Mouse (Mus musculus) hindbrain, embryonic 12.5 days (tissue): ENCODE measurements at regions not wholly inside any gene's neighbourhood (a gene's known extent, or its start where the extent isn't known, plus 50 kb on each side); places are given as distances from the start of the nearest gene placed in this dataset.

Source experiments
- ATAC-seq: fragments of 200-750 bp; cut with Nextera tagmentation; 2 replicates; pipeline ENCODE4 v1.8.0; 2017; ENCODE audit warnings: moderate TSS enrichment; ENCODE audit not compliant: low FRiP score
- H3K27ac ChIP-seq: fragments of 300-500 bp; sonication (generic); 2 replicates; pipeline ENCODE4 v1.5.1; 2016; ENCODE audit warnings: mild to moderate bottlenecking
- H3K27me3 ChIP-seq: fragments of 300-500 bp; sonication (generic); 2 replicates; pipeline ENCODE4 v1.6.1; 2016; ENCODE audit warnings: mild to moderate bottlenecking
- H3K36me3 ChIP-seq: fragments of 300-500 bp; sonication (generic); 2 replicates; pipeline ENCODE4 v1.6.1; 2016; ENCODE audit warnings: mild to moderate bottlenecking
- H3K4me1 ChIP-seq: fragments of 300-500 bp; sonication (generic); 2 replicates; pipeline ENCODE4 v1.6.1; 2016
- H3K4me2 ChIP-seq: fragments of 300-500 bp; sonication (generic); replicated peaks from 2 replicates; pipeline ENCODE4 v1.6.1; 2016; ENCODE audit warnings: mild to moderate bottlenecking
- H3K4me3 ChIP-seq: fragments of 300-500 bp; sonication (generic); 2 replicates; pipeline ENCODE4 v1.5.1; 2016; ENCODE audit warnings: mild to moderate bottlenecking
- H3K9ac ChIP-seq: fragments of 300-500 bp; sonication (generic); 2 replicates; pipeline ENCODE4 v1.6.1; 2016; ENCODE audit warnings: mild to moderate bottlenecking, moderate library complexity
- H3K9me3 ChIP-seq: fragments of 300-500 bp; sonication (generic); replicated peaks from 2 replicates; pipeline ENCODE4 v1.6.1; 2016; ENCODE audit warnings: mild to moderate bottlenecking
- WGBS: fragments of 180-500 bp; shearing (Covaris S2); methylation state at CpG from one replicate; pipeline ENCODE4 v1.1.7; 2016; 5-methylcytosine and 5-hydroxymethylcytosine counted together

DNA sequence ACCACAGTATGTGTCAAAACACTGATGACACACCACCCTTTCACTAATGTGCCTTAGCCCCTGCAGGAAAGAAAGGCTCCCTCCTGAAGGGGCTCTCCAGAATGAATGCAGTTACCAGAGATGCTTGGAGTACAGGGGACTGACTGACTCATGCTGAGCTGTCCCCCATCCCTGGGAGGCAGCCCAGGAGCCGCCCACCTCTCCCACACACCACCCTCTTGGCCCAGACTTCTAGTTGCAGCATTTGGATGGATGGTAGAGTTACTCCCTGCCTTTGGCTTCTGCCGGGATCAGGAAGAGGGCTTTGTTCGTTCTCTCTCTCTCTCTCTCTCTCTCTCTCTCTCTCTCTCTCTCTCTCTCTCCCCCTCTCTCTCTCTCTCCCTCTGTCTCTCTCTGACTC is 53.4 kb upstream of the Jun start:
- Histone ChIP-seq H3K9me3 (0 out of 2 replicates have a peak, but pooled peaks cover 3% of the 10 kb centered on the region), H3K4me3 (no peak overlapping the region), H3K9ac (no peak overlapping the region), H3K4me1 (peaks cover 27% of the 10 kb centered on the region), H3K27me3 (no peaks in the 10 kb centered on the region), H3K27ac (no peak overlapping the region), H3K4me2 (no peak overlapping the region), H3K36me3 (no peaks in the 10 kb centered on the region)
- ATAC-seq: no peak
- 37% methylated on average over 3 of the region's 3 CpGs for WGBS

- ATAC-seq: 0 out of 2 replicates have a peak, but pooled peaks have one; percentile 14
- WGBS: 33% methylated on average over 16 of the region's 16 CpGs
- H3K4me3 ChIP-seq: no peak overlapping the region
- H3K9me3 ChIP-seq: 0 out of 2 replicates have a peak, but pooled peaks cover 3% of the 10 kb centered on the region
- H3K9ac ChIP-seq: no peak overlapping the region
- no peaks in the 10 kb centered on the region for H3K36me3 ChIP-seq
- H3K27ac ChIP-seq: peak overlapping the region; percentile 49; the same call in 1 of the 2 replicates
- no peaks in the 10 kb centered on the region for H3K27me3 ChIP-seq
- H3K4me1 ChIP-seq: peaks cover 27% of the 10 kb centered on the region
- peak overlapping the region; percentile 36 for H3K4me2 ChIP-seq
Measured at GRCm38 (mm10) chr4:95105926-95106622, 54.1 kb upstream of the Jun start.

GRCm38 (mm10) chr4:95106881-95107665 is 55.1 kb upstream of the Jun start:
- no peak for ATAC-seq
- H3K4me3 ChIP-seq: no peak overlapping the region
- H3K4me2 ChIP-seq: 0 out of 2 replicates have a peak overlapping the region, but pooled peaks have one; percentile 36
- H3K27me3 ChIP-seq: no peaks in the 10 kb centered on the region
- 65% methylated on average over 10 of the region's 10 CpGs for WGBS
- no peaks in the 10 kb centered on the region for H3K9me3 ChIP-seq
- H3K4me1 ChIP-seq: peaks cover 27% of the 10 kb centered on the region
- H3K9ac ChIP-seq: no peak overlapping the region
- H3K36me3 ChIP-seq: no peaks in the 10 kb centered on the region
- peak overlapping the region; percentile 35; the same call in 1 of the 2 replicates for H3K27ac ChIP-seq

GRCm38 (mm10) chr4:95108811-95109210 is 56.8 kb upstream of the Jun start:
- Histone ChIP-seq H3K4me3 (no peak overlapping the region), H3K4me2 (no peak overlapping the region), H3K36me3 (no peaks in the 10 kb centered on the region), H3K27ac (peak overlapping the region; percentile 30; the same call in 1 of the 2 replicates), H3K9me3 (no peaks in the 10 kb centered on the region), H3K27me3 (no peaks in the 10 kb centered on the region), H3K4me1 (peaks cover 27% of the 10 kb centered on the region), H3K9ac (no peak overlapping the region)
- ATAC-seq: 0 out of 2 replicates have a peak, but pooled peaks have one; percentile 29
- 49% methylated on average over 6 of the region's 6 CpGs for WGBS

GRCm38 (mm10) chr4:95110828-95111227 is 58.8 kb upstream of the Jun start:
- WGBS: 90% methylated on average over 8 of the region's 8 CpGs
- Histone ChIP-seq H3K27ac (no peak overlapping the region), H3K4me2 (no peak overlapping the region), H3K27me3 (no peaks in the 10 kb centered on the region), H3K36me3 (no peaks in the 10 kb centered on the region), H3K9ac (no peak overlapping the region), H3K9me3 (no peaks in the 10 kb centered on the region), H3K4me1 (peaks cover 20% of the 10 kb centered on the region), H3K4me3 (no peak overlapping the region)
- no peak for ATAC-seq

DNA sequence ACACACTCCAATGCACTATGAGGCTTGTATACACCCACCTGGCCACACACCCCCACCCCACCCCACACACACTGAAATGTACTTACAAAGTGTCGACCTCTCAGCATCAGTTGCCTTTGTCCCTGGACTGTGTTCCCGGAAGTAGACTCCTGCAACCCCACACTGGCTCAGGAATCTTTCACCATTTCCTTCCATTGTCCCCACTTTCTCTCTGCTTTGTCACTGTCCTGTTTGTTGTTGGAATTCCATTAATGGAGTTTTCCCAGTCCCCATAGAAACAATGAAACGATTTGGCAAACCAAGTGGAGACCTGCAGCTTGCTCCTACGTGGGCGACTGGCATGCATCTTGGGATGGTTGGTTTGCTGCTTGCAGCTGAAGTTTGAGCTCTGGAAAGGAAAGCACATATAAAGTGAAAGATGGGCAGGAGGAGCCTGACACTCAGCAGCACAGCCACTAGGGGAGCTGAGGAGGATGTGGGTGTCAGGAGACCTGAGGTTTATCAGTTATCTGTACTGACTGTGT is 65.2 kb upstream of the Jun start:
- WGBS: 44% methylated on average over 5 of the region's 5 CpGs
- peak; percentile 19; the same call in 1 of the 2 replicates for ATAC-seq
- no peaks in the 10 kb centered on the region for H3K36me3 ChIP-seq
- peaks cover 2% of the 10 kb centered on the region; the same call in 1 of the 2 replicates for H3K4me1 ChIP-seq
- H3K27me3 ChIP-seq: no peaks in the 10 kb centered on the region
- H3K4me3 ChIP-seq: no peak overlapping the region
- H3K9ac ChIP-seq: no peak overlapping the region
- H3K4me2 ChIP-seq: no peak overlapping the region
- no peak overlapping the region for H3K27ac ChIP-seq
- no peaks in the 10 kb centered on the region for H3K9me3 ChIP-seq

- Histone ChIP-seq H3K4me3 (no peak overlapping the region), H3K27me3 (no peaks in the 10 kb centered on the region), H3K27ac (no peak overlapping the region), H3K4me2 (no peak overlapping the region), H3K4me1 (peaks cover 2% of the 10 kb centered on the region; the same call in 1 of the 2 replicates), H3K9ac (no peak overlapping the region), H3K36me3 (no peaks in the 10 kb centered on the region), H3K9me3 (no peaks in the 10 kb centered on the region)
- 83% methylated on average over 1 of the region's 1 CpGs for WGBS
- no peak for ATAC-seq
Measured at GRCm38 (mm10) chr4:95120876-95121275, 68.9 kb upstream of the Jun start.

DNA sequence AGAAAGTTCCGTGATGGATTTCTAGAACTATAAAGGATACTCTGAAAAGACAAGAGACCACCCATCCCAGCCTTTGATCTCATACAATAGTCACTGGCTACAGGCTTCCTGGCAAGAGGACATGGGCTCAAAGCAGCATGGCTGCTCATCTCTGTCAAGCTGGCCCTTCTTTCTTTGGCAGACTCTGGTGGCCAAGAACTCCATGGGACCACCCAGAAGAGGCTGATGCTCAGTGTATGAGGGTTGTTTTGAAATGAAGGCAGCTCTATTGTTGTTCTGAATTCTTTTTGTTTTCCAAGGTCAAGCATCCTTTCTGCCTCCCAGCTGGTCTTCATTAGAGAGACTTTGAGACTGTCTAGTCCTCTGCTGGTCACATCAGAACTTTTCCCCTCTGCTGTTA is 73.3 kb upstream of the Jun start:
- no peak for ATAC-seq
- Histone ChIP-seq H3K36me3 (no peaks in the 10 kb centered on the region), H3K27ac (no peak overlapping the region), H3K4me3 (no peak overlapping the region), H3K9me3 (no peaks in the 10 kb centered on the region), H3K4me2 (no peak overlapping the region), H3K9ac (no peak overlapping the region), H3K4me1 (no peaks in the 10 kb centered on the region), H3K27me3 (no peaks in the 10 kb centered on the region)
- WGBS: 74% methylated on average over 1 of the region's 1 CpGs

DNA sequence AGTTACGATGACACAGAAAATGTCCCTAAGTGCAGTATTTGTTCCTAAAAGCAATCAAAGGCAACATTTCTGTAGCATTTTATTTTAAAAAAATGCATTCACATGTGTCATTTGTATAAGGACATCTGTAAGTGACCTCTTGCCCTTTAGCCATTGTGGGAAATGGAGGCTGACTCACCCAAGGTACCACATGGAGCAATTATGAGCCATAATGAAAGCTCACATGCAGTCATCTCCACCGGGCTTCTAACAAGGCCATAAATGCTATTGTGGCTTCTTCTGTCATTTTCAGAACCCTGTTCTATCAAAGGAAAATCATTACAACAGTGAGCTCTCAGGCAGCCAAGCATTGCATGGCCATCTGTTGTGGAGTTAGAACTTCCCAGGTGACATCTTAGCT is 75.9 kb upstream of the Jun start:
- Histone ChIP-seq H3K4me2 (no peak overlapping the region), H3K27ac (no peak overlapping the region), H3K9ac (no peak overlapping the region), H3K4me3 (no peak overlapping the region), H3K27me3 (no peaks in the 10 kb centered on the region), H3K36me3 (no peaks in the 10 kb centered on the region), H3K9me3 (no peaks in the 10 kb centered on the region), H3K4me1 (no peaks in the 10 kb centered on the region)
- WGBS: 82% methylated on average over 2 of the region's 2 CpGs
- no peak for ATAC-seq

DNA sequence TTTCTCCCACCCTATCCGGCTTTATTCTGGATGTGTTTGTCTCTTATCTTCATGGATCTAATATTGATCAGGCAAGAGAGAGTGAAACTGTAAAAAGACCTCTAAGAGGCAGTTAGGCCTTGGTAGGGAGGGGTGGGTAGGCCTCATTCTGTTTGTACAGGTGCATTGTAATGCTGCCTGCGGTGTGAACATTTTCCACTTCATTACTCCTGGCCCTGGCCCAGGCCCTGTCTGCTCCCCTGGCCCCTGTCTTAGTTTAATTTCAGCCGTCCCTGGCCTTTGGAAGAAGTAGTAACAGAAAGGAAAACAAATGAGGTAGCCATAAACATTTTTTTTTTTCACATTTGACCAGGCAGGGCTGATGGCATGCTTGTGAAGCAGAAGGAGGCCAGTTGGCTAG is 81.8 kb upstream of the Jun start:
- Histone ChIP-seq H3K4me1 (peaks cover 27% of the 10 kb centered on the region), H3K9ac (no peak overlapping the region), H3K4me3 (no peak overlapping the region), H3K4me2 (no peak overlapping the region), H3K9me3 (no peaks in the 10 kb centered on the region), H3K27me3 (peaks cover 11% of the 10 kb centered on the region), H3K27ac (no peak overlapping the region), H3K36me3 (no peaks in the 10 kb centered on the region)
- ATAC-seq: no peak
- 24% methylated on average over 3 of the region's 3 CpGs for WGBS

- H3K36me3 ChIP-seq: no peaks in the 10 kb centered on the region
- peaks cover 12% of the 10 kb centered on the region for H3K27me3 ChIP-seq
- no peaks in the 10 kb centered on the region for H3K9me3 ChIP-seq
- H3K4me3 ChIP-seq: no peak overlapping the region
- H3K4me1 ChIP-seq: peaks cover 27% of the 10 kb centered on the region
- H3K4me2 ChIP-seq: no peak overlapping the region
- WGBS: 8% methylated on average over 5 of the region's 5 CpGs
- peak; percentile 65 for ATAC-seq
- H3K9ac ChIP-seq: no peak overlapping the region
- H3K27ac ChIP-seq: no peak overlapping the region
Measured at GRCm38 (mm10) chr4:95134611-95135010, 82.6 kb upstream of the Jun start.

DNA sequence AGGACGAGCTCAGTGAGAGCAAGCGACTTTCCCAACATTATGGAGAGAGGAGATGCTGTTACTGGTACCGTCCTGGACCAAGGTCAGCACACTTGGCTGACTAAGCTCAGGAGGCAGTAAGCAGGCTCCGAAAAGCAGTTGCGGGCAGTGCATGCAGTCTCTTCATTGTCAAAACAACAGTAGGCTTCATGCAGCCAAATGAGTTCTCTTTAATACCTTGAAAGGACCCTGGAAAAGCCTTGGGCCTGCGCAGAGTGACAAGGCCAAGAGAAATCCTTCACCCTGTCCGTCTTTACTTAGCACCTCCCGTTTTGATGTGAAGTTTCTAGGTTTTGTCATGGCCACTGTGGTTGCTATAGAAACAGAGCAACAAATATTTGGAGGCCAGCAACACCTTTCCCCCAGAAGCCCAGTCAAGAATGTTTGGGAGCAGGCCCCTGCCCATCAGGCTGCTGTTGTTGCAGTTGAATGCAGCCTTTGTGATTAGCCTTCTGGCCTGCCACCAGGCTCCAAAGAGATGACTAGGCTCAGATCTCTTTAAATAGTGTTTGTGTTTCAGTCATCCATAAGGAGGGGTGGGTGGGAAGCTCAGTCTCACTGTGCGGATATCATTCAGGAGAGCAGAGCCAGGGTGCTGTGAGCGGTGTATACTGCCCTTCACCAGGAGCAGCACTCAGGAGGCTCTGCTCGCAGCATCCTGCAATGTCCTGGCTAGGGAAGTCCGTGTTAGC is 85.6 kb upstream of the Jun start:
- Histone ChIP-seq H3K4me1 (peaks cover 27% of the 10 kb centered on the region), H3K9me3 (no peaks in the 10 kb centered on the region), H3K9ac (no peak overlapping the region), H3K4me3 (no peak overlapping the region), H3K4me2 (no peak overlapping the region; the same call in 1 of the 2 replicates), H3K27me3 (peaks cover 14% of the 10 kb centered on the region), H3K36me3 (no peaks in the 10 kb centered on the region), H3K27ac (no peak overlapping the region)
- peak; percentile 81 for ATAC-seq
- 40% methylated on average over 12 of the region's 12 CpGs for WGBS
